Mouse (Mus musculus) gonadal fat pad, adult 2 months (tissue): ENCODE data around the gene Ptprn. TPM values are rescaled to one million over a fixed set of nuclear protein-coding genes. Genes with fewer than 3 reads are reported as not detected.

Source experiments
- polyA plus RNA-seq: library from polyadenylated mRNA; depleted of rRNA; stranded (reverse); fragments of >200 nt; gene quantifications from 2 replicates; pipeline ENCODE4 v1.2.3, GENCODE M21; 2012; rRNA removed

Ptprn gene
- polyA plus RNA-seq, 1 experiment = 0.03 TPM

Other genes starting within 250 kb of the Ptprn start
- gene Nhej1, start 139.3 kb downstream of the Ptprn start, polyA plus RNA-seq = 3.2 and 4.9 TPM in 2 replicates
- 0.34 and 0.42 TPM in 2 replicates for gene Slc23a3, start 130.6 kb downstream of the Ptprn start, polyA plus RNA-seq
- 40.2 and 45.9 TPM in 2 replicates for gene Cnppd1, start 121.8 kb downstream of the Ptprn start, polyA plus RNA-seq
- 103 and 107 TPM in 2 replicates for gene Retreg2, start 121.7 kb downstream of the Ptprn start, polyA plus RNA-seq
- 46.3 and 61.0 TPM in 2 replicates for gene Zfand2b, start 95.9 kb downstream of the Ptprn start, polyA plus RNA-seq
- gene Abcb6, start 84.1 kb downstream of the Ptprn start, polyA plus RNA-seq = 24.1 and 30.1 TPM in 2 replicates
- gene Ankzf1, start 72.4 kb downstream of the Ptprn start, polyA plus RNA-seq = 23.8 and 25.6 TPM in 2 replicates
- gene Atg9a, start 72.3 kb downstream of the Ptprn start, polyA plus RNA-seq = 47.6 and 56.5 TPM in 2 replicates
- 27.9 and 28.1 TPM in 2 replicates for gene Glb1l, start 53.7 kb downstream of the Ptprn start, polyA plus RNA-seq
- gene Stk16, start 53.7 kb downstream of the Ptprn start, polyA plus RNA-seq = 149 and 174 TPM in 2 replicates
- 31.2 and 44.9 TPM in 2 replicates for gene Tuba4a, start 44.6 kb downstream of the Ptprn start, polyA plus RNA-seq
- gene A630095N17Rik, start 32.4 kb downstream of the Ptprn start, polyA plus RNA-seq = not detected in 2 replicates
- 37.9 and 48.4 TPM in 2 replicates for gene Dnajb2, start 28.1 kb downstream of the Ptprn start, polyA plus RNA-seq
- not detected in 2 replicates for gene Resp18, start 13.9 kb upstream of the Ptprn start, polyA plus RNA-seq
- 150 and 168 TPM in 2 replicates for gene Dnpep, start 53.5 kb upstream of the Ptprn start, polyA plus RNA-seq
- gene Des, start 95.8 kb upstream of the Ptprn start, polyA plus RNA-seq = 71.8 and 92.9 TPM in 2 replicates
- 26.2 and 27.4 TPM in 2 replicates for gene Speg, start 110.8 kb upstream of the Ptprn start, polyA plus RNA-seq
- 161 and 183 TPM in 2 replicates for gene Gmppa, start 171.4 kb upstream of the Ptprn start, polyA plus RNA-seq
- 0.18 and 0.42 TPM in 2 replicates for gene Asic4, start 185.9 kb upstream of the Ptprn start, polyA plus RNA-seq
- gene Chpf, start 214.8 kb upstream of the Ptprn start, polyA plus RNA-seq = 77.6 and 78.4 TPM in 2 replicates
- gene Tmem198, start 215.0 kb upstream of the Ptprn start, polyA plus RNA-seq = 2.4 TPM in 2 replicates
- 26.6 and 29.1 TPM in 2 replicates for gene Obsl1, start 241.9 kb upstream of the Ptprn start, polyA plus RNA-seq
- gene Inha, start 242.6 kb upstream of the Ptprn start, polyA plus RNA-seq = 33.4 and 42.3 TPM in 2 replicates